In genomic region chr10:96105124-96105523, GRCm38 (mm10) we compare ENCODE assay signal across 11 mouse cellular contexts. TPM values are rescaled to one million over a fixed set of nuclear protein-coding genes. Genes with fewer than 3 reads are reported as not detected.
A peak's percentile ranks its signal among the peaks of the same experiment; 100 is the strongest.
DNase-seq lines count a peak whose midpoint lies in the region; ATAC-seq and TF ChIP-seq lines count a peak whose summit lies in the region.
"Had no signal": no experiment of that assay in that cellular context is flagged by ENCODE, and none has a peak within 500 bp of the region (broad histone marks: within the 10 kb centered on the region; RNA-seq: fewer than 3 reads in every experiment).

No protein-coding gene starts in this region.

- peak; percentile 44 for TF ChIP-seq CTCF in lung, embryonic 14.5 days (IDR thresholded peaks at IDR 0.05; ENCODE audit: low read depth)
- TF ChIP-seq CTCF in MEL (IDR thresholded peaks at IDR 0.05 in 2 of 3, conservative IDR thresholded peaks at IDR 0.05 in 1 of 3; ENCODE audit: control insufficient read depth in 1 of 3, insufficient read depth in 1 of 3, low read depth in 2 of 3, low read length in 3 of 3, poor library complexity in 1 of 3, severe bottlenecking in 1 of 3): peak; percentile 75 to 87 (median 81)

- no peak overlapping the region for H3K27ac ChIP-seq in lung, embryonic 14.5 days (ENCODE audit: low read depth)
- H3K27ac ChIP-seq in MEL (ENCODE audit: control insufficient read depth, low read depth, low read length): 0 out of 2 replicates have a peak overlapping the region, but pooled peaks have one; percentile 3
- H3K27ac ChIP-seq in embryonic facial prominence, embryonic 11.5 days (replicated peaks; ENCODE audit: low read depth, low read length): no peak overlapping the region
- H3K27ac ChIP-seq: forebrain, embryonic 15.5 days; neural tube, embryonic 13.5 days had no signal

- no peaks in the 10 kb centered on the region for H3K79me2 ChIP-seq in MEL (ENCODE audit: control insufficient read depth, insufficient read depth, low read length, poor library complexity)

- H3K9me3 ChIP-seq in lung, embryonic 14.5 days (ENCODE audit: low read depth, low read length): no peaks in the 10 kb centered on the region
- H3K9me3 ChIP-seq in MEL (replicated peaks; ENCODE audit: insufficient read depth, low read length): no peaks in the 10 kb centered on the region
- no peaks in the 10 kb centered on the region for H3K9me3 ChIP-seq in embryonic facial prominence, embryonic 11.5 days (replicated peaks; ENCODE audit: control insufficient read depth, low read length)
- H3K9me3 ChIP-seq: forebrain, embryonic 15.5 days; neural tube, embryonic 13.5 days had no signal

- no peaks in the 10 kb centered on the region for H3K36me3 ChIP-seq in lung, embryonic 14.5 days (ENCODE audit: insufficient read depth)
- H3K36me3 ChIP-seq in MEL (ENCODE audit: control insufficient read depth in 1 of 2, insufficient read depth in 2 of 2, low read length in 2 of 2): peaks cover 0 to 11% of the 10 kb centered on the region in 2 experiments; a peak in 2 of 4 replicates
- H3K36me3 ChIP-seq in embryonic facial prominence, embryonic 11.5 days (replicated peaks; ENCODE audit: control insufficient read depth, insufficient read depth, low read depth, low read length): no peaks in the 10 kb centered on the region
- H3K36me3 ChIP-seq: forebrain, embryonic 15.5 days; neural tube, embryonic 13.5 days had no signal

- peak; percentile 27 for DNase-seq in lung, embryonic 14.5 days
- no peak for DNase-seq in lung, postnatal 10 days
- DNase-seq in MEL (ENCODE audit: low read depth, low spot score): peak; percentile 80
- DNase-seq in embryonic facial prominence, embryonic 11.5 days (ENCODE audit: low spot score): peak; percentile 12
- peak; percentile 9 for DNase-seq in retina, postnatal 1 day
- DNase-seq in spleen, adult 12 weeks (ENCODE audit: low spot score): no peak

- H3K4me1 ChIP-seq in lung, embryonic 14.5 days (ENCODE audit: insufficient read depth): no peaks in the 10 kb centered on the region
- peaks cover 6 to 7% of the 10 kb centered on the region in 2 experiments for H3K4me1 ChIP-seq in MEL (ENCODE audit: control insufficient read depth in 1 of 2, insufficient read depth in 2 of 2, low read length in 2 of 2)
- H3K4me1 ChIP-seq in embryonic facial prominence, embryonic 11.5 days (ENCODE audit: control insufficient read depth, insufficient read depth, low read length): no peaks in the 10 kb centered on the region
- H3K4me1 ChIP-seq: forebrain, embryonic 15.5 days had no signal

- no peak for ATAC-seq in lung, embryonic 14.5 days (ENCODE audit: insufficient read depth)
- no peak for ATAC-seq in embryonic facial prominence, embryonic 11.5 days (replicated peaks; ENCODE audit: insufficient number of reproducible peaks, low FRiP score, low TSS enrichment, low read depth)
- no peak for ATAC-seq in cerebellum, adult (ENCODE audit: insufficient number of reproducible peaks, low FRiP score, low TSS enrichment)
- ATAC-seq: forebrain, embryonic 15.5 days had no signal

- no peak overlapping the region for H3K4me3 ChIP-seq in lung, embryonic 14.5 days (ENCODE audit: low read depth, low read length)
- H3K4me3 ChIP-seq in MEL (ENCODE audit: control insufficient read depth in 1 of 2, insufficient read depth in 1 of 2, low read depth in 2 of 2, low read length in 2 of 2): peak overlapping the region in 1 of 2 experiments; percentile 30; a peak in 1 of 4 replicates
- no peak overlapping the region for H3K4me3 ChIP-seq in embryonic facial prominence, embryonic 11.5 days (ENCODE audit: low read depth, low read length)
- H3K4me3 ChIP-seq: forebrain, embryonic 15.5 days; neural tube, embryonic 13.5 days had no signal

- H3K27me3 ChIP-seq in lung, embryonic 14.5 days (ENCODE audit: insufficient read depth, low read length): no peaks in the 10 kb centered on the region
- no peaks in the 10 kb centered on the region for H3K27me3 ChIP-seq in MEL (ENCODE audit: control insufficient read depth in 1 of 2, insufficient read depth in 2 of 2, low read length in 2 of 2)
- no peaks in the 10 kb centered on the region for H3K27me3 ChIP-seq in embryonic facial prominence, embryonic 11.5 days (ENCODE audit: control insufficient read depth, insufficient read depth, low read length)
- H3K27me3 ChIP-seq: forebrain, embryonic 15.5 days; neural tube, embryonic 13.5 days had no signal

- H3K9ac ChIP-seq in lung, embryonic 14.5 days: no peak overlapping the region
- H3K9ac ChIP-seq in MEL (ENCODE audit: control insufficient read depth, low read depth, low read length, poor library complexity, severe bottlenecking): no peak overlapping the region
- H3K9ac ChIP-seq in embryonic facial prominence, embryonic 11.5 days (replicated peaks; ENCODE audit: low read length): no peak overlapping the region
- H3K9ac ChIP-seq: forebrain, embryonic 15.5 days; neural tube, embryonic 13.5 days had no signal

- TF ChIP-seq RAD21 in MEL (IDR thresholded peaks at IDR 0.05; ENCODE audit: low read depth, low read length): peak; percentile 80

- TF ChIP-seq POLR2A in MEL (IDR thresholded peaks at IDR 0.05; ENCODE audit: control insufficient read depth in 1 of 2, insufficient read depth in 1 of 2, low read depth in 1 of 2, low read length in 2 of 2, poor library complexity in 1 of 2): no peak

- 78% methylated on average over 2 of the region's 2 CpGs for WGBS in lung, embryonic 14.5 days
- 87% methylated on average over 2 of the region's 2 CpGs for WGBS in embryonic facial prominence, embryonic 11.5 days

- no peak overlapping the region for H3K4me2 ChIP-seq in lung, embryonic 14.5 days
- H3K4me2 ChIP-seq in embryonic facial prominence, embryonic 11.5 days (ENCODE audit: low read depth, low read length): no peak overlapping the region
- H3K4me2 ChIP-seq: forebrain, embryonic 15.5 days; neural tube, embryonic 13.5 days had no signal

- TF ChIP-seq EP300 in MEL (IDR thresholded peaks at IDR 0.05; ENCODE audit: low read depth in 1 of 2, low read length in 2 of 2): no peak

TF ChIP-seq in MEL, 35 proteins besides CTCF, POLR2A, EP300 and RAD21:
- TF ChIP-seq SMC3 (IDR thresholded peaks at IDR 0.05; ENCODE audit: low read depth, low read length) (peak; percentile 75), ZC3H11A (IDR thresholded peaks at IDR 0.05; ENCODE audit: low read depth, low read length) (peak; percentile 45), MXI1 (IDR thresholded peaks at IDR 0.05; ENCODE audit: low read depth, low read length) (0 out of 2 replicates have a peak, but pooled peaks have one; percentile 31), POLR2AphosphoS2 (IDR thresholded peaks at IDR 0.05; ENCODE audit: low read length) (no peak), TBP (IDR thresholded peaks at IDR 0.05; ENCODE audit: low read depth, low read length) (no peak), MYC (IDR thresholded peaks at IDR 0.05; ENCODE audit: low read depth, low read length) (peak; percentile 58; the same call in 1 of the 2 replicates), NRF1 (IDR thresholded peaks at IDR 0.05; ENCODE audit: insufficient read depth, low read depth, low read length, poor library complexity, severe bottlenecking) (no peak), POLR2AphosphoS5 (IDR thresholded peaks at IDR 0.05; ENCODE audit: borderline replicate concordance, low read depth, low read length) (no peak), TCF12 (IDR thresholded peaks at IDR 0.05; ENCODE audit: low read depth, low read length) (no peak)

RNA-seq across cellular contexts. Expression of gene Gm5426, which starts 31.3 kb away (rescaled TPM):
- polyA plus RNA-seq in lung, embryonic 14.5 days (2014; fragmentation: Nextera tagmentation; extraction: Ambion mirVana): not detected in 2 replicates
- total RNA-seq in MEL (2012; rRNA removed): not detected in 2 replicates
- 1 to 10 TPM in 1 of 2 experiments, not detected in 1; 1.0 TPM for polyA plus RNA-seq in MEL (2012; ENCODE audit: insufficient read depth in 1 of 2, insufficient read length in 2 of 2, low read depth in 1 of 2, low replicate concordance in 2 of 2, missing spikeins in 1 of 2)
- polyA plus RNA-seq in embryonic facial prominence, embryonic 11.5 days (2014; fragmentation: Nextera tagmentation; extraction: Ambion mirVana): not detected in 2 replicates
- total RNA-seq: hematopoietic stem cell, adult 5-6 weeks had no signal
- polyA plus RNA-seq: forebrain, embryonic 15.5 days; limb, embryonic 14.5 days; neural tube, embryonic 13.5 days had no signal

Comparison
In these comparisons a context has a peak if more than half of its experiments do, and no peak if none do; other contexts are left out.
1. DNase-seq: peak in lung, embryonic 14.5 days (single experiment), MEL (single experiment), embryonic facial prominence, embryonic 11.5 days (single experiment) and retina, postnatal 1 day (single experiment); none in lung, postnatal 10 days (single experiment) and spleen, adult 12 weeks (single experiment).